Mouse (Mus musculus): ENCODE measurements around the gene Efnb3. TPM values are rescaled to one million over a fixed set of nuclear protein-coding genes. Genes with fewer than 3 reads are reported as not detected.

The Efnb3 gene
- 12.2 and 15.5 TPM in 2 replicates for polyA plus RNA-seq (2014; fragmentation: Nextera tagmentation; extraction: Ambion mirVana)

- H3K4me2 ChIP-seq (replicated peaks; ENCODE audit: low read depth, low read length): peak within 1 kb of the TSS; percentile 100
- DNase-seq (ENCODE audit: low spot score): peak; percentile 83
- no peaks in the 10 kb centered on the region for H3K27me3 ChIP-seq (ENCODE audit: control insufficient read depth, insufficient read depth, low read length)
- no peaks in the 10 kb centered on the region for H3K9me3 ChIP-seq (ENCODE audit: control insufficient read depth, low read length)
- H3K27ac ChIP-seq (ENCODE audit: low read depth, low read length): peak within 1 kb of the TSS; percentile 86
- H3K4me1 ChIP-seq (replicated peaks; ENCODE audit: control insufficient read depth, insufficient read depth, low read length): peaks cover 30% of the 10 kb centered on the region
- H3K9ac ChIP-seq (ENCODE audit: low read depth, low read length): peak within 1 kb of the TSS; percentile 97
- WGBS: 1% methylated on average over 57 of the region's 59 CpGs
- peak within 1 kb of the TSS; percentile 80 for H3K4me3 ChIP-seq (ENCODE audit: low read depth, low read length)
- ATAC-seq (ENCODE audit: low FRiP score): peak; percentile 26; the same call in 1 of the 2 replicates
- H3K36me3 ChIP-seq (ENCODE audit: control insufficient read depth, insufficient read depth, low read length): 0 out of 2 replicates have a peak, but pooled peaks cover 4% of the 10 kb centered on the region
Observed at GRCm38 (mm10) chr11:69559851-69560765, at the start of gene Efnb3. Gene Efnb3 (minus strand): TSS chr11:69560205.

- Histone ChIP-seq H3K9ac (ENCODE audit: low read depth, low read length) (no peak overlapping the region), H3K9me3 (ENCODE audit: control insufficient read depth, low read length) (no peaks in the 10 kb centered on the region), H3K4me3 (ENCODE audit: low read depth, low read length) (no peak overlapping the region), H3K36me3 (ENCODE audit: control insufficient read depth, insufficient read depth, low read length) (no peaks in the 10 kb centered on the region), H3K4me2 (replicated peaks; ENCODE audit: low read depth, low read length) (no peak overlapping the region), H3K4me1 (replicated peaks; ENCODE audit: control insufficient read depth, insufficient read depth, low read length) (peaks cover 6% of the 10 kb centered on the region), H3K27me3 (ENCODE audit: control insufficient read depth, insufficient read depth, low read length) (peaks cover 3% of the 10 kb centered on the region; the same call in 1 of the 2 replicates), H3K27ac (ENCODE audit: low read depth, low read length) (no peak overlapping the region)
- DNase-seq (ENCODE audit: low spot score): no peak
- WGBS: 57% methylated on average over 7 of the region's 7 CpGs
- ATAC-seq (ENCODE audit: low FRiP score): no peak
Observed at GRCm38 (mm10) chr11:69609416-69609815, 49.4 kb upstream of the Efnb3 start.

- Histone ChIP-seq H3K36me3 (ENCODE audit: control insufficient read depth, insufficient read depth, low read length) (no peaks in the 10 kb centered on the region), H3K27ac (ENCODE audit: low read depth, low read length) (no peak overlapping the region), H3K4me1 (replicated peaks; ENCODE audit: control insufficient read depth, insufficient read depth, low read length) (peaks cover 5% of the 10 kb centered on the region), H3K27me3 (ENCODE audit: control insufficient read depth, insufficient read depth, low read length) (peaks cover 5% of the 10 kb centered on the region; the same call in 1 of the 2 replicates), H3K9me3 (ENCODE audit: control insufficient read depth, low read length) (no peaks in the 10 kb centered on the region), H3K9ac (ENCODE audit: low read depth, low read length) (no peak overlapping the region), H3K4me2 (replicated peaks; ENCODE audit: low read depth, low read length) (no peak overlapping the region), H3K4me3 (ENCODE audit: low read depth, low read length) (no peak overlapping the region)
- no peak for DNase-seq (ENCODE audit: low spot score)
- 96% methylated on average over 3 of the region's 3 CpGs for WGBS
- no peak for ATAC-seq (ENCODE audit: low FRiP score)
Observed at GRCm38 (mm10) chr11:69608525-69608924, 48.5 kb upstream of the Efnb3 start.

GRCm38 (mm10) chr11:69606832-69607231 lies 46.8 kb upstream of the Efnb3 start:
- Histone ChIP-seq H3K4me1 (replicated peaks; ENCODE audit: control insufficient read depth, insufficient read depth, low read length) (peaks cover 4% of the 10 kb centered on the region; the same call in 1 of the 2 replicates), H3K9me3 (ENCODE audit: control insufficient read depth, low read length) (no peaks in the 10 kb centered on the region), H3K27ac (ENCODE audit: low read depth, low read length) (no peak overlapping the region), H3K4me3 (ENCODE audit: low read depth, low read length) (no peak overlapping the region), H3K9ac (ENCODE audit: low read depth, low read length) (no peak overlapping the region), H3K36me3 (ENCODE audit: control insufficient read depth, insufficient read depth, low read length) (no peaks in the 10 kb centered on the region), H3K4me2 (replicated peaks; ENCODE audit: low read depth, low read length) (no peak overlapping the region), H3K27me3 (ENCODE audit: control insufficient read depth, insufficient read depth, low read length) (peaks cover 5% of the 10 kb centered on the region; the same call in 1 of the 2 replicates)
- 77% methylated on average over 2 of the region's 2 CpGs for WGBS
- ATAC-seq (ENCODE audit: low FRiP score) (no peak), DNase-seq (ENCODE audit: low spot score) (no peak)

- DNase-seq (ENCODE audit: low spot score) (no peak), ATAC-seq (ENCODE audit: low FRiP score) (no peak)
- H3K4me2 ChIP-seq (replicated peaks; ENCODE audit: low read depth, low read length): peak overlapping the region; percentile 100
- no peak overlapping the region for H3K9ac ChIP-seq (ENCODE audit: low read depth, low read length)
- H3K4me3 ChIP-seq (ENCODE audit: low read depth, low read length): no peak overlapping the region; the same call in 1 of the 2 replicates
- peaks cover 5% of the 10 kb centered on the region; the same call in 1 of the 2 replicates for H3K27me3 ChIP-seq (ENCODE audit: control insufficient read depth, insufficient read depth, low read length)
- H3K4me1 ChIP-seq (replicated peaks; ENCODE audit: control insufficient read depth, insufficient read depth, low read length): peaks cover 4% of the 10 kb centered on the region; the same call in 1 of the 2 replicates
- no peak overlapping the region for H3K27ac ChIP-seq (ENCODE audit: low read depth, low read length)
- H3K36me3 ChIP-seq (ENCODE audit: control insufficient read depth, insufficient read depth, low read length): no peaks in the 10 kb centered on the region
- WGBS: 75% methylated on average over 2 of the region's 2 CpGs
- no peaks in the 10 kb centered on the region for H3K9me3 ChIP-seq (ENCODE audit: control insufficient read depth, low read length)
Observed at GRCm38 (mm10) chr11:69606491-69606795, 46.4 kb upstream of the Efnb3 start.

GRCm38 (mm10) chr11:69605726-69606490 lies 45.9 kb upstream of the Efnb3 start, which contains the start of gene Atp1b2:
Gene Atp1b2 (minus strand): TSS chr11:69605942.
- WGBS: 4% methylated on average over 32 of the region's 32 CpGs
- Histone ChIP-seq H3K27me3 (ENCODE audit: control insufficient read depth, insufficient read depth, low read length) (peaks cover 5% of the 10 kb centered on the region; the same call in 1 of the 2 replicates), H3K36me3 (ENCODE audit: control insufficient read depth, insufficient read depth, low read length) (no peaks in the 10 kb centered on the region), H3K9me3 (ENCODE audit: control insufficient read depth, low read length) (no peaks in the 10 kb centered on the region), H3K9ac (ENCODE audit: low read depth, low read length) (peak within 1 kb of the TSS; percentile 52), H3K4me3 (ENCODE audit: low read depth, low read length) (peak within 1 kb of the TSS; percentile 60), H3K27ac (ENCODE audit: low read depth, low read length) (no peak within 1 kb of the TSS), H3K4me1 (replicated peaks; ENCODE audit: control insufficient read depth, insufficient read depth, low read length) (peaks cover 4% of the 10 kb centered on the region; the same call in 1 of the 2 replicates), H3K4me2 (replicated peaks; ENCODE audit: low read depth, low read length) (peak within 1 kb of the TSS; percentile 100)
- peak; percentile 89 for ATAC-seq (ENCODE audit: low FRiP score)
- peak; percentile 80 for DNase-seq (ENCODE audit: low spot score)

GRCm38 (mm10) chr11:69604795-69605664 lies 45.0 kb upstream of the Efnb3 start:
- Histone ChIP-seq H3K9me3 (ENCODE audit: control insufficient read depth, low read length) (no peaks in the 10 kb centered on the region), H3K9ac (ENCODE audit: low read depth, low read length) (peak overlapping the region; percentile 52), H3K4me1 (replicated peaks; ENCODE audit: control insufficient read depth, insufficient read depth, low read length) (peaks cover 4% of the 10 kb centered on the region), H3K4me3 (ENCODE audit: low read depth, low read length) (peak overlapping the region; percentile 60), H3K4me2 (replicated peaks; ENCODE audit: low read depth, low read length) (peak overlapping the region; percentile 100), H3K27me3 (ENCODE audit: control insufficient read depth, insufficient read depth, low read length) (peaks cover 5% of the 10 kb centered on the region; the same call in 1 of the 2 replicates), H3K36me3 (ENCODE audit: control insufficient read depth, insufficient read depth, low read length) (no peaks in the 10 kb centered on the region), H3K27ac (ENCODE audit: low read depth, low read length) (no peak overlapping the region)
- peak; percentile 56 for DNase-seq (ENCODE audit: low spot score)
- peak; percentile 54 for ATAC-seq (ENCODE audit: low FRiP score)
- under 1% methylated on average over 71 of the region's 73 CpGs for WGBS

GRCm38 (mm10) chr11:69604347-69604746 lies 44.3 kb upstream of the Efnb3 start:
- WGBS: 65% methylated on average over 3 of the region's 3 CpGs
- Histone ChIP-seq H3K27ac (ENCODE audit: low read depth, low read length) (no peak overlapping the region), H3K4me2 (replicated peaks; ENCODE audit: low read depth, low read length) (peak overlapping the region; percentile 100), H3K36me3 (ENCODE audit: control insufficient read depth, insufficient read depth, low read length) (no peaks in the 10 kb centered on the region), H3K4me1 (replicated peaks; ENCODE audit: control insufficient read depth, insufficient read depth, low read length) (peaks cover 4% of the 10 kb centered on the region), H3K9me3 (ENCODE audit: control insufficient read depth, low read length) (no peaks in the 10 kb centered on the region), H3K27me3 (ENCODE audit: control insufficient read depth, insufficient read depth, low read length) (peaks cover 5% of the 10 kb centered on the region; the same call in 1 of the 2 replicates), H3K4me3 (ENCODE audit: low read depth, low read length) (peak overlapping the region; percentile 60), H3K9ac (ENCODE audit: low read depth, low read length) (no peak overlapping the region; the same call in 1 of the 2 replicates)
- no peak for ATAC-seq (ENCODE audit: low FRiP score)
- peak; percentile 30 for DNase-seq (ENCODE audit: low spot score)

Measured in hindbrain, embryonic 11.5 days (tissue).